Mouse (Mus musculus) kidney, embryonic 14.5 days (tissue): ENCODE data around the gene Smc3. TPM values are rescaled to one million over a fixed set of nuclear protein-coding genes. Genes with fewer than 3 reads are reported as not detected.

ENCODE experiments used
- ATAC-seq: fragments of 200-750 bp; cut with Nextera tagmentation; 2 replicates; pipeline ENCODE4 v1.8.0; 2017; ENCODE audit warnings: moderate number of reproducible peaks, mild to moderate bottlenecking, moderate TSS enrichment, moderate library complexity; ENCODE audit not compliant: low FRiP score, low TSS enrichment
- H3K27ac ChIP-seq: fragments of 300-500 bp; sonication (generic); 2 replicates; pipeline ENCODE4 v1.5.1; 2014; ENCODE audit warnings: low read depth, mild to moderate bottlenecking, low read length, moderate library complexity, mixed read lengths
- H3K27me3 ChIP-seq: fragments of 300-500 bp; sonication (generic); 2 replicates; pipeline ENCODE4 v1.6.1; 2014; ENCODE audit warnings: mild to moderate bottlenecking, low read length; ENCODE audit not compliant: control insufficient read depth, insufficient read depth
- H3K36me3 ChIP-seq: fragments of 300-500 bp; sonication (generic); 2 replicates; pipeline ENCODE4 v1.6.1; 2014; ENCODE audit warnings: low read length, mixed read lengths; ENCODE audit not compliant: control insufficient read depth, insufficient read depth
- H3K4me1 ChIP-seq: fragments of 300-500 bp; sonication (generic); 2 replicates; pipeline ENCODE4 v1.6.1; 2014; ENCODE audit warnings: low read length, mixed read lengths; ENCODE audit not compliant: control insufficient read depth, insufficient read depth
- H3K4me2 ChIP-seq: fragments of 300-500 bp; sonication (generic); replicated peaks from 2 replicates; pipeline ENCODE4 v1.6.1; 2014; ENCODE audit warnings: low read depth, mild to moderate bottlenecking, low read length
- H3K4me3 ChIP-seq: fragments of 300-500 bp; sonication (generic); 2 replicates; pipeline ENCODE4 v1.5.1; 2014; ENCODE audit warnings: mild to moderate bottlenecking, low read length
- H3K9ac ChIP-seq: fragments of 300-500 bp; sonication (generic); 2 replicates; pipeline ENCODE4 v1.6.1; 2014; ENCODE audit warnings: low read depth, mild to moderate bottlenecking, low read length, moderate library complexity
- H3K9me3 ChIP-seq: fragments of 300-500 bp; sonication (generic); 2 replicates; pipeline ENCODE4 v1.6.1; 2016; ENCODE audit warnings: low read length; ENCODE audit not compliant: control insufficient read depth
- WGBS: fragments of 180-500 bp; shearing (Covaris S2); extraction: QIAGEN DNeasy Blood & Tissue Kit; methylation state at CpG from one replicate; pipeline ENCODE4 v1.1.7; 2014; 5-methylcytosine and 5-hydroxymethylcytosine counted together
- polyA plus RNA-seq: library from polyadenylated mRNA; unstranded; fragments of >200 nt; fragmentation: Nextera tagmentation; extraction: Ambion mirVana; gene quantifications from 2 replicates; pipeline ENCODE4 v1.2.1, GENCODE M21; 2014

The Smc3 gene
- polyA plus RNA-seq, 1 experiment from 2014 or later, result 80.2 TPM

DNA sequence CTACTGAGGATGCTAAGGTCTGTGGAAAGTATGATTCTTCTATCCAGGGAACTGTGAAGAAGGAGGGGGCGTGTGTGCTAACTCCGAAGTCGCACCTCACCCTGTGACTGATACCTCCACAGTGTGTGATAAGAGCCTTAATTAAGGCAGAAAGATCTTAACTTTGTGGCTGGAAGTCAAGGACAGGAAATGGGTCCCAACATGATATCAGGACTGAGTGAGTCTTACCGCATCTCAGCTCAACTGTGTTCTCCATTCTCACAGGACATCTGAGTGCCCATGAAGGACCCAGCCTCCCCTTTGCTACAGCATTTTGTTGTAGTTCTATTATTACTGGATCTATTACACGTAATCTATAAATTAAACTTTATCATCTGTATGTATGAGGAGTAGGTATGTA lies 57.2 kb downstream of the Smc3 start:
- Histone ChIP-seq H3K9ac (no peak overlapping the region), H3K27ac (no peak overlapping the region), H3K4me2 (no peak overlapping the region), H3K36me3 (no peaks in the 10 kb centered on the region), H3K9me3 (no peaks in the 10 kb centered on the region), H3K27me3 (no peaks in the 10 kb centered on the region), H3K4me3 (no peak overlapping the region), H3K4me1 (peaks cover 23% of the 10 kb centered on the region)
- no peak for ATAC-seq
- 80% methylated on average over 5 of the region's 5 CpGs for WGBS

DNA sequence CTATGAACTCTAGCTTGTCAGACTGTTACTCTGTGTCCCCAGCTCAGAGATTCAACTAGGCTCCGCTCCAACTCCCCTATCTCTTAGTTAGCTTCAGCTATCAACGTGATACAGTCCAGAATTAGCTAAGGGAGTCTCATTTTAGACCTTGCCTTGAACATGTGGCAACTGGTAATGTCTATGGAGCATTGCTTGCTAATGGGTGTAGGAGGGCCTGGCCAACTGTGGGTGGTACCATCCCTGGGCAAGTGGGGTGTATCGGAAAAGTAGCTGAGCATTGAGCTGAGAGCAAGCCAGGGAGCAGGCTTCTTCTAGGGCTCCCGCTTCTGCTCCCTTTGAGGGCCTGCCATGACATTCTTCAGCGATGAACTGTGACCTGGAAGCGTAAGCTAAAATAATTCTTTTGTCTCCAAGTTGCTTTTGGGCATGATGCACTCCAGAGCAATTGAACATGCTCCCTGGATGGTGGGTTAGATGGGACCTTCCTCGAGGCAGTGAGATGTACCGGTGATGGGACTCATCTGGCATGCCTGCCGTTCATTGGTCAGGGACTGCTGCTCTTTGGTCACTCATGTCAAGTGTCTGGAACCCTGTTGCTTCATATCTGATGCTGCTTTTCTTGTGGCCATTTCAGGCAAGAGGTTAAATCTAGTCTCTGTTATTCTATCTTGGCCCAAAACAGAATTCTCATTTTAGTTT lies 60.7 kb downstream of the Smc3 start:
- no peak for ATAC-seq
- Histone ChIP-seq H3K27me3 (no peaks in the 10 kb centered on the region), H3K4me2 (no peak overlapping the region), H3K4me1 (peaks cover 3% of the 10 kb centered on the region; the same call in 1 of the 2 replicates), H3K9me3 (no peaks in the 10 kb centered on the region), H3K27ac (no peak overlapping the region), H3K36me3 (no peaks in the 10 kb centered on the region), H3K4me3 (no peak overlapping the region), H3K9ac (peak overlapping the region; percentile 18; the same call in 1 of the 2 replicates)
- 53% methylated on average over 9 of the region's 9 CpGs for WGBS

DNA sequence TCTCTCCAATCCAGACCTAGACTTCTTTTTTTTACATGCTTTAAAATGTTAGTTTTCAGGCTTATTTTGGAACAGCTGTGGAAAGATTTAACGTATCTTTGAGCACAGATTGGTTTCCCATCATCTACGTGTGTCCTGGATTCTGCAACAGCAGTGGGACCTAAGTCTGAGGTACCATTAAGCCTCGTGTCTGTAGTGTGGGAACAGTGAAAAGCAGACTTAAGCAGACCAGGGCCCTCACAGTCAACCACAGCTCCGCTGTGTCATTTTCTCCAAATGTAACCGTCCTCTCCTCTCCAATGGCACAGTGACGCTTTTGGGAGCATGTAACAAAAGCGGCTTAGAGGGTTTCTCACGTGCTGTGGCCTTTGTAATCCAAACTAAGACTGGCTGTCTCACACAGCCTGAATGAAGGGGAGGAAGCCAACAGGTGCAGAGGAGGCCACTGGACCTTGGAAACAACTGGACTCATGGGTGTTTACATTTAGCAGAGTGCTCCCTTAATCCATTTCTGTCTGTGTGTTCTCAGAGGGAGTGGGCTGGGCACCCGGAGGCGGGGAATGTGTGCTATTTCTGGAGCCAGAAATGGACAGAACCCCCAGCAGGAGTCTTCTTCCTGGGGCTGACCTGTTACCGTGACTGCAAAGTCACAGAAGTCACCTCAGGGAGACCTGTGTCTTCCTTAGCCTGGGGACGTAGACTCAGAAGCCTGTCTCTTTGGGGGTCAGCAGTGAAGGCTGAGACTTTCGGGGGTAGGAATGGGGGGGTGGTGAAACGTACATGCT lies 61.9 kb downstream of the Smc3 start:
- H3K4me1 ChIP-seq, result peaks cover 3% of the 10 kb centered on the region; the same call in 1 of the 2 replicates
- H3K27me3 ChIP-seq, result no peaks in the 10 kb centered on the region
- 62% methylated on average over 14 of the region's 14 CpGs for WGBS
- no peak overlapping the region for H3K4me3 ChIP-seq
- H3K9ac ChIP-seq, result no peak overlapping the region
- ATAC-seq, result no peak
- H3K4me2 ChIP-seq, result no peak overlapping the region
- H3K27ac ChIP-seq, result no peak overlapping the region
- no peaks in the 10 kb centered on the region for H3K36me3 ChIP-seq
- no peaks in the 10 kb centered on the region for H3K9me3 ChIP-seq

DNA sequence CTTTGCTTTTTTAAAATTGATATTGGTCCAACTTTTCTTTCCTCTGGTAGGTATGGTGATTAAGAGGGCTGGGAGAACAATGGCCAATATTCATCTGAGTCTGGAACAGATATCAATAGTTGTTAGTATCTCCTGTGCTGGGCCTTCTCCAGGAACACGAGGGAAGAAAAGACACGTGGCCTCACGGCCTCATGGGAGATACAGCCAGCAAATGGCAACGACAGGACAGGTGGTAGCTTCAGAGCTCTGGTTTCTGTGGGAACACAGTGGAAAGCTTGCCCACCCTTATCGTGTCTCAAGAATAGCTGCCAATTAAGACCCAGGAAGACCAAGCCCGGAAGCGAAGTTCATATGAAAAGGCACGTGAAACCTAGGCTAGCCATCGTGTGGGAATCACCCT lies 64.6 kb downstream of the Smc3 start:
- Histone ChIP-seq H3K4me3 (no peak overlapping the region), H3K4me1 (peaks cover 3% of the 10 kb centered on the region; the same call in 1 of the 2 replicates), H3K27me3 (no peaks in the 10 kb centered on the region), H3K36me3 (no peaks in the 10 kb centered on the region), H3K27ac (no peak overlapping the region), H3K4me2 (no peak overlapping the region), H3K9ac (no peak overlapping the region), H3K9me3 (no peaks in the 10 kb centered on the region)
- WGBS, result 92% methylated on average over 9 of the region's 9 CpGs
- no peak for ATAC-seq

DNA sequence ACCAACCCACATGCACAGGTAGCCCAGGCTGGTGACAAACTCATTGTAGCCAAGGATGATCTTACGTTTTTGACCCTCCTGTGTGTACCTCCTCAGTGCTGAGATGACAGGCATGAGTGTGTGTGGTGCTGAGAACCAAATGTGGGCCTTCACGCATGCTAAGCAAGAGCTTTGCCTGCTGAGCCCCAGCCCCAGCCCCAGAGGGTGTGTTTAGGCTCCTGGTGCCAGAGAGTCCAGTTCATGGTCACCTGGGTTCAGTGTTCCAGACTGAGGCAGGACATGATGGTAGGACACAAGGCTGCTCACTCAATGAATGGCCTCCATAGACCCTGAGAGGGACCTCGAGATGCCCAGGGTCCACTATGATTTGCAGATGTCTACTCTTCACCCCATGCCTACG lies 65.2 kb downstream of the Smc3 start:
- Histone ChIP-seq H3K4me1 (peaks cover 3% of the 10 kb centered on the region; the same call in 1 of the 2 replicates), H3K27ac (no peak overlapping the region), H3K27me3 (no peaks in the 10 kb centered on the region), H3K9me3 (no peaks in the 10 kb centered on the region), H3K4me2 (no peak overlapping the region), H3K36me3 (no peaks in the 10 kb centered on the region), H3K4me3 (no peak overlapping the region), H3K9ac (no peak overlapping the region)
- WGBS, result 89% methylated on average over 4 of the region's 4 CpGs
- no peak for ATAC-seq

DNA sequence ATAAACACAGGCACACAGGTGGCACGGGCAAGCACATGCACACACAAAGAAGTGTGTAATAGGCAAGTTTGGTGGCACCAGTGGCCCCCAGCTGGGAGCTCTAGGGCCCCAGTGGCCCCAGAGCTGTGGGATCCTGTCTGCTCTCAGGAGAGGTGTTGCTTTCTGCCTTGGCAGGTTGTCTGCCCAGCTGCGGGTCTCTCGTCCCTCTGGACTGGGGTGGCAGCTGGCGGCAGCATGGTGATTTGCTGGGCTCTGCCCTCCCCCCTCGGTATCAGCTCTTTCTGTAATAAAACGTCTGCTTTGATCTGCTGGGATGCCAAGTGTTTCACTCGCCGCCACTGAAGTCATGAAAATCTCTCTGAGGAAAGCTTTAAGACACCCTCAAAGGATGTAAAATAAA lies 66.5 kb downstream of the Smc3 start:
- Histone ChIP-seq H3K4me1 (peaks cover 7% of the 10 kb centered on the region; the same call in 1 of the 2 replicates), H3K9me3 (no peaks in the 10 kb centered on the region), H3K4me2 (no peak overlapping the region), H3K27me3 (no peaks in the 10 kb centered on the region), H3K27ac (no peak overlapping the region), H3K4me3 (no peak overlapping the region), H3K36me3 (no peaks in the 10 kb centered on the region), H3K9ac (no peak overlapping the region)
- WGBS, result 12% methylated on average over 8 of the region's 8 CpGs
- peak; percentile 37; the same call in 1 of the 2 replicates for ATAC-seq

DNA sequence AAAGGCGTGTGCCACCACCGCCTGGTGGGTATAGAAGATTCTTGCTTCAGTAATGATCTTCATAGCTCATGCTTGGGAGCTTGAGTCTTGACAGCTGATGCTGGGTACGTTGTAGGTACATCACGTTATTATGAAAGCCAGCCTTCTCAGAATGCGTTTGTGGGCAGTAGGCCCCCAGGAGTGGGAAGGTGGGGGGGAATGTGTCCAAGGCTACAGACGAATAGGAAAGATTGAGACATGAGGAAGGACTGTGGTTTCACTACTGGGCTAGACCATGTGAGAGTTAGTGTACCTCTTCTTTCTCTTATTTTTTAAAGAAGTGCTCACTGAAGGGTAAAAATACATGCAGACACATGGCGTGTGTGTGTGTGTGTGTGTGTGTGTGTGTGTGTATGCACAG lies 68.6 kb downstream of the Smc3 start:
- no peak overlapping the region for H3K9ac ChIP-seq
- 0 out of 2 replicates have a peak, but pooled peaks cover 7% of the 10 kb centered on the region for H3K4me1 ChIP-seq
- H3K9me3 ChIP-seq, result no peaks in the 10 kb centered on the region
- peaks cover 6% of the 10 kb centered on the region for H3K27me3 ChIP-seq
- H3K4me2 ChIP-seq, result no peak overlapping the region
- WGBS, result 84% methylated on average over 7 of the region's 7 CpGs
- H3K4me3 ChIP-seq, result no peak overlapping the region
- no peaks in the 10 kb centered on the region for H3K36me3 ChIP-seq
- no peak for ATAC-seq
- no peak overlapping the region for H3K27ac ChIP-seq

DNA sequence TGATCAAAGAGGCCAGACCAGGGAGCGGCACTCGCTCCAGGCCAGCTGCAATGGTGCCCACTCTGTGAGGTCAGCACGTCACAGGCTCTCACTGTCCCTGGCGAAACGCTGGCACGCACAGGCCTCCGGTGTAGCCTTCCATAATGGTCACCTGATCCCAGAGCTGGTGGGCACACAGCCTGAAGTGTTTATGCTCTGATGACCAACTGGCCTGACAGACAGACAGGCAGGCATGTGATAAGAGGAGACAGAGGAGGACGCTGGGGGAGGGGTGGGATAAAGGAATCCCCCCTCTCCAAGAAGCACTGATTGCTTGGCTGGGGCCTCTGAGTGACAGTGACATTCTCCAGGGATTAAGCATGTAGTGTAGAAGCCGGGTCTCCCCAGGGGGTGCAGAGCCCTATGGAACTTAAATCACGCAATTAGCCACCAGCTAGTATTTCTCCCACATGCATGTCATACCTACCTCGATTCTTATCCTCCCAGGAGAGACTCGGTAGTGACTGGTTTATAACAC lies 70.5 kb downstream of the Smc3 start:
- 0 out of 2 replicates have a peak, but pooled peaks cover 7% of the 10 kb centered on the region for H3K4me1 ChIP-seq
- no peak overlapping the region for H3K4me3 ChIP-seq
- H3K36me3 ChIP-seq, result no peaks in the 10 kb centered on the region
- no peaks in the 10 kb centered on the region for H3K9me3 ChIP-seq
- peaks cover 18% of the 10 kb centered on the region for H3K27me3 ChIP-seq
- H3K27ac ChIP-seq, result no peak overlapping the region
- no peak overlapping the region for H3K4me2 ChIP-seq
- WGBS, result 26% methylated on average over 12 of the region's 12 CpGs
- ATAC-seq, result peak; percentile 50
- no peak overlapping the region for H3K9ac ChIP-seq

DNA sequence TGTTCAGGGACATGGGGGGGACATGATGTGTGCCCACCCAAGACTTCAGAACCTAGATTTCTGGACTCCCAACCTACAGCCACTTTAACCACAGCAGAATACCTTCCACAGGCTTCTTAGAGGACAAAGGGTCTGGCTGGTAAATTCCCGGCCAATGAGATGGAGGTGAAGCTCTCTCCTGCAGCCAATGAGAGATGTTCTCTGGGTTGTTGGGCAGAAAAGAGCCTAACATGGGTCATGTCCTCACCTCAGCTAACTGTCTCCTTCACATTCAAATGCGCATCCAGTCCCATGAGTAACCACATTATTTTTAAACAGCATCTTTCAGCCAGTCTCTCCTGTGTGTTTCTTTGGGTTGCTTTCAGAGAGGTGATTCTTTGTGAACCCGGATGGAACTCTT lies 71.2 kb downstream of the Smc3 start:
- Histone ChIP-seq H3K4me1 (0 out of 2 replicates have a peak, but pooled peaks cover 7% of the 10 kb centered on the region), H3K4me3 (no peak overlapping the region), H3K9me3 (no peaks in the 10 kb centered on the region), H3K27ac (no peak overlapping the region), H3K9ac (no peak overlapping the region), H3K36me3 (no peaks in the 10 kb centered on the region), H3K27me3 (peaks cover 23% of the 10 kb centered on the region), H3K4me2 (no peak overlapping the region)
- 56% methylated on average over 3 of the region's 3 CpGs for WGBS
- ATAC-seq, result no peak
